Mouse (Mus musculus) lung, embryonic 16.5 days (tissue): Measurements from ENCODE around the gene Thada. TPM values are rescaled to one million over a fixed set of nuclear protein-coding genes. Genes with fewer than 3 reads are reported as not detected.
"Not testable (repeated sequence)": the region's sequence is repeated elsewhere in the genome, so short reads cannot be mapped to it uniquely, and the experiment has no call there.

Experiments used
- ATAC-seq: fragments of 200-750 bp; cut with Nextera tagmentation; 2 replicates; pipeline ENCODE4 v1.8.0; 2017; ENCODE audit warnings: low read depth, mild to moderate bottlenecking, moderate library complexity
- H3K27ac ChIP-seq: fragments of 300-500 bp; sonication (generic); 2 replicates; pipeline ENCODE4 v1.5.1; 2014; ENCODE audit warnings: mild to moderate bottlenecking, control low read depth, low read length
- H3K27me3 ChIP-seq: fragments of 300-500 bp; sonication (generic); 2 replicates; pipeline ENCODE4 v1.6.1; 2014; ENCODE audit warnings: low read depth, low read length, mixed read lengths; ENCODE audit not compliant: control insufficient read depth, insufficient read depth
- H3K36me3 ChIP-seq: fragments of 300-500 bp; sonication (generic); 2 replicates; pipeline ENCODE4 v1.6.1; 2014; ENCODE audit warnings: low read length; ENCODE audit not compliant: control insufficient read depth, insufficient read depth
- H3K4me1 ChIP-seq: fragments of 300-500 bp; sonication (generic); replicated peaks from 2 replicates; pipeline ENCODE4 v1.6.1; 2014; ENCODE audit warnings: low read length, mixed read lengths; ENCODE audit not compliant: control insufficient read depth, insufficient read depth
- H3K4me2 ChIP-seq: fragments of 300-500 bp; sonication (generic); 2 replicates; pipeline ENCODE4 v1.6.1; 2014; ENCODE audit warnings: low read depth, low read length, control low read depth
- H3K4me3 ChIP-seq: fragments of 300-500 bp; sonication (generic); 2 replicates; pipeline ENCODE4 v1.5.1; 2014; ENCODE audit warnings: mild to moderate bottlenecking, low read length, control low read depth
- H3K9ac ChIP-seq: fragments of 300-500 bp; sonication (generic); 2 replicates; pipeline ENCODE4 v1.6.1; 2014; ENCODE audit warnings: low read length, control low read depth
- H3K9me3 ChIP-seq: fragments of 300-500 bp; sonication (generic); 2 replicates; pipeline ENCODE4 v1.6.1; 2016; ENCODE audit warnings: low read length; ENCODE audit not compliant: control insufficient read depth
- WGBS: fragments of 180-500 bp; shearing (Covaris S2); extraction: QIAGEN DNeasy Blood & Tissue Kit; methylation state at CpG from one replicate; pipeline ENCODE4 v1.1.7; 2014; 5-methylcytosine and 5-hydroxymethylcytosine counted together
- polyA plus RNA-seq: library from polyadenylated mRNA; unstranded; fragments of >200 nt; fragmentation: Nextera tagmentation; extraction: Ambion mirVana; gene quantifications from 2 replicates; pipeline ENCODE4 v1.2.1, GENCODE M21; 2015

Gene Thada
- polyA plus RNA-seq, 1 experiment from 2014 or later, result 8.6 TPM

- ATAC-seq, result no peak
- Histone ChIP-seq H3K9ac (no peak overlapping the region), H3K27ac (no peak overlapping the region), H3K36me3 (peaks cover 7% of the 10 kb centered on the region), H3K4me2 (no peak overlapping the region), H3K4me1 (no peaks in the 10 kb centered on the region), H3K4me3 (no peak overlapping the region), H3K27me3 (no peaks in the 10 kb centered on the region), H3K9me3 (no peaks in the 10 kb centered on the region)
- 43% methylated on average over 5 of the region's 5 CpGs for WGBS
Observed at GRCm38 (mm10) chr17:84226231-84226630, 239.8 kb downstream of the Thada start.

DNA sequence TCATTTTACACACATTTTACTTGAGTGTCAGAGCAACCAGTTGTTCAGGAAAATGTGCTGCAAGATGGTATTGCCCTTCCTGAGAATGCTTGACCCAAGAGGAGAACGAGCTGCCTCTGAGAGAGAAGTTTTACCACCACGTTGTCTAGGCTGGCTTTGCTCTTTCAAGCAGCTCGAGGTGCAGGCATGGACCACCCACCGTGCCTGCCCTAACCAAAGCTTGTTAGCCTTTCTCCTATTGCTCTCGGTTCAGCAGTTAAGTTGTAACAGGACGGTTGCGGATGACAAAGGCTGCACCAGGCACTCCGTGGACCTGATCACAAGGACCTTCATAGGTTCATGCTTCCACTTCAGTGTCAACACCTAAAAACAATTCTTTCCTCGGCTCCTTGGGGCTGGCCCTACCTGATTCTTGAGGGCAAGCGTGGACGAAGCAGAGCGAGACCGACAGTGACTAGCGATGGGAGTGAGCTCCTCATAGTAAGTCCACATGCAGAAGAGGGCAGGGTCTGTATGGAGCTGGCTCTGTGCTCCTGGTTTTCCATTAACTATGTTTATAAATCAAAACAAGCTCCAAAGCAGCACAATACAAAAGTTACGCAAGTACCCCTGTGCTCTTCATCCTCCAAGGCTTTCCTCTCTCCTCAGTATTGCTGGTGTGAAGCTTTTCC is 241.7 kb downstream of the Thada start:
- Histone ChIP-seq H3K27me3 (no peaks in the 10 kb centered on the region), H3K27ac (no peak overlapping the region), H3K4me3 (no peak overlapping the region), H3K36me3 (peaks cover 12% of the 10 kb centered on the region), H3K9ac (no peak overlapping the region), H3K4me2 (no peak overlapping the region), H3K4me1 (no peaks in the 10 kb centered on the region), H3K9me3 (no peaks in the 10 kb centered on the region)
- no peak for ATAC-seq
- WGBS, result 60% methylated on average over 15 of the region's 15 CpGs

- H3K27me3 ChIP-seq, H3K4me3 ChIP-seq, ATAC-seq, H3K9me3 ChIP-seq, H3K27ac ChIP-seq, H3K9ac ChIP-seq, H3K4me1 ChIP-seq, H3K4me2 ChIP-seq: not testable (repeated sequence)
- H3K36me3 ChIP-seq, result peaks cover 16% of the 10 kb centered on the region
- WGBS, result 100% methylated on average over 2 of the region's 2 CpGs
Observed at GRCm38 (mm10) chr17:84218841-84219240, 247.2 kb downstream of the Thada start.

- Histone ChIP-seq H3K27me3 (no peaks in the 10 kb centered on the region), H3K27ac (no peak overlapping the region), H3K9me3 (no peaks in the 10 kb centered on the region), H3K9ac (no peak overlapping the region), H3K36me3 (peaks cover 16% of the 10 kb centered on the region), H3K4me1 (no peaks in the 10 kb centered on the region; the same call in 1 of the 2 replicates), H3K4me3 (no peak overlapping the region), H3K4me2 (no peak overlapping the region)
- 78% methylated on average over 3 of the region's 3 CpGs for WGBS
- ATAC-seq, result no peak
Observed at GRCm38 (mm10) chr17:84217696-84218095, 248.3 kb downstream of the Thada start.

DNA sequence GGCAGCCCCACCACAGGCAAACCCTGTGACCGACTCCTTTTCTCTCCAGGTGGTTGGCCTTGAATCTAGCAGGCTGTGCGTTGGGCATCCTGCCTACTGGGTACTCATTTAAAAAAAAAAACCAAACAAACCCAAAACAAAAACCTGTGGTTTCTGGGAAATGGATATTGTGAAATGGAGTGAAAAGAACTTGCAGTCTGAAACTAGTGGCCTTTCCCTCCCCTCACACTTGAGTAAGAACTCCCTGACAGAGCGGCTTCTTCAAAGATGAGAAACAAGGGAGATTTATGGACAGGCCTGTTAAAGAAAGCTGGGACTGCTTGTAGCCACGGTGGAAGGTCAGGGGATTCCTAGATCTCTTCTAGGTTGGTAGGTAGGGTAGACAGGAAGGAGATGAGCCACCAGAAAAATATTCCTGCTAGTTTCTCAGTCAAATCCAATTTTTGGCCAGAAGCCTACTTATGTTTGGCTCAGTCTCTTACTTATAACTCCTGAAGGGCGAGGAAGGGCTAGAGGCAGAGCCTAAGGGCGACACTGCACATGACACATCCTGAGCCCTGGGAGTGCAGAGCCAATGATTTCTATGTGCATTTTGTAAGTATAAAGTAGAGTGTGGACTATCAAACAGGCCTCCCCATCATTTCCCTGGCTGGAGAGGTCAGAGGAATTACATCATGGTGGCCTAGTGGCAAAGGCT is 250.6 kb downstream of the Thada start:
- WGBS, result 60% methylated on average over 6 of the region's 6 CpGs
- Histone ChIP-seq H3K9me3 (no peaks in the 10 kb centered on the region), H3K27ac (peak overlapping the region; percentile 14; the same call in 1 of the 2 replicates), H3K36me3 (peaks cover 5% of the 10 kb centered on the region), H3K9ac (no peak overlapping the region), H3K4me2 (no peak overlapping the region), H3K4me3 (no peak overlapping the region), H3K27me3 (no peaks in the 10 kb centered on the region), H3K4me1 (no peaks in the 10 kb centered on the region; the same call in 1 of the 2 replicates)
- ATAC-seq, result no peak

- H3K9me3 ChIP-seq, result no peaks in the 10 kb centered on the region
- 65% methylated on average over 3 of the region's 3 CpGs for WGBS
- no peak overlapping the region for H3K4me3 ChIP-seq
- H3K27me3 ChIP-seq, result no peaks in the 10 kb centered on the region
- H3K4me1 ChIP-seq, result no peaks in the 10 kb centered on the region; the same call in 1 of the 2 replicates
- H3K4me2 ChIP-seq, result no peak overlapping the region
- no peak overlapping the region for H3K27ac ChIP-seq
- H3K9ac ChIP-seq, result no peak overlapping the region
- ATAC-seq, result no peak
- H3K36me3 ChIP-seq, result no peaks in the 10 kb centered on the region; the same call in 1 of the 2 replicates
Observed at GRCm38 (mm10) chr17:84213464-84213863, 252.5 kb downstream of the Thada start.

- 83% methylated on average over 3 of the region's 3 CpGs for WGBS
Observed at GRCm38 (mm10) chr17:84207611-84208010, 258.4 kb downstream of the Thada start.

GRCm38 (mm10) chr17:84206239-84206638 is 259.8 kb downstream of the Thada start:
- Histone ChIP-seq H3K9ac (no peak overlapping the region), H3K4me3 (no peak overlapping the region), H3K4me1 (no peaks in the 10 kb centered on the region), H3K9me3 (no peaks in the 10 kb centered on the region), H3K36me3 (peaks cover 2% of the 10 kb centered on the region), H3K27ac (no peak overlapping the region), H3K27me3 (no peaks in the 10 kb centered on the region), H3K4me2 (no peak overlapping the region)
- no peak for ATAC-seq
- 74% methylated on average over 3 of the region's 3 CpGs for WGBS

More at GRCm38 (mm10) chr17:84207611-84208010, 258.4 kb downstream of the Thada start:
- peaks cover 2% of the 10 kb centered on the region for H3K36me3 ChIP-seq
- H3K4me3 ChIP-seq, result no peak overlapping the region
- H3K9me3 ChIP-seq, result no peaks in the 10 kb centered on the region
- H3K27me3 ChIP-seq, result no peaks in the 10 kb centered on the region
- H3K4me2 ChIP-seq, result no peak overlapping the region
- no peaks in the 10 kb centered on the region for H3K4me1 ChIP-seq
- no peak for ATAC-seq
- no peak overlapping the region for H3K9ac ChIP-seq
- no peak overlapping the region for H3K27ac ChIP-seq

DNA sequence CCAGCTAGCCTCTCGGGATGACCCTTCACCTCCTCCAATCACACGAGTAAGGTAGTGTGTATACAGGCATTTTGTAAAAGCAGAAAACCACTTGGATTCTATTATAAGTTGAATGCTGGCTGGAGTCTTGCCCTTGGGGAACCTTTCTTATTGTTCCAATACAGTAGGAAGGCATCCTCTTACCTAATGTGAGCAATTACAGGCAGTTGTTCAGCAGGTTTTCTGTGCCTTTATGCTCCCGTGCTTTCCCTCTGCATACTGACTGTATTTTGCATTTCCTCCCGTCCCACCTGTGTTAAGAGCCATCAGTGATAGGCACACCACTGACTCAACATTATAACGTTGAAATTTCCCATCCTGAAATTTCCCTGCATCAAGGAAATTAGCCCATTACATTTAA is 261.0 kb downstream of the Thada start:
- Histone ChIP-seq H3K9me3 (no peaks in the 10 kb centered on the region), H3K4me2 (no peak overlapping the region), H3K27me3 (no peaks in the 10 kb centered on the region), H3K27ac (no peak overlapping the region), H3K4me3 (no peak overlapping the region), H3K9ac (no peak overlapping the region), H3K36me3 (peaks cover 4% of the 10 kb centered on the region), H3K4me1 (no peaks in the 10 kb centered on the region)
- ATAC-seq, result no peak
- 64% methylated on average over 5 of the region's 5 CpGs for WGBS
